Mouse (Mus musculus): ENCODE measurements around the gene Ing2. TPM values are rescaled to one million over a fixed set of nuclear protein-coding genes. Genes with fewer than 3 reads are reported as not detected.
A peak's percentile ranks its signal among the peaks of the same experiment; 100 is the strongest.

The Ing2 gene
- total RNA-seq, 2 experiments from 2014 or later = 14.6 to 30.6 TPM

DNA sequence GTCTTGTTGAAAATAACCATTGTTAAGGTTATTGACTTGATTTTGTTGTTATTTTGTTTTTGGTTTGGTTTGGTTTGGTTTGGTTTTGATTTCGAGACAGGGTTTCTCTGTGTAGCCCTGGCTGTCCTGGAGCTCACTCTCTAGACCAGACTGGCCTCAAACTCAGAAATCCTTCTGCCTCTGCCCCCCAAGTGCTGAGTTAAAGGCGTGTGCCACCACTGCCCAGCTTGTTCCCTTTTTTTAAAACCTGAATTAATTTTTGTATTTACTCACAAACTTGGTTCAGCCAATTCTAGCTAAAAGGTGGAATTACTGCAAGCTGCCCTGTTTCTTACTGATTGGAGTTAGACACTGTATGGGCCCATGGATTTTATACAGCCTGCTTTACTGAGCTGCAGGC is 1.3 kb upstream of the Ing2 start:
- ATAC-seq (replicated peaks; ENCODE audit: low FRiP score, low TSS enrichment, poor library complexity, severe bottlenecking) = no peak

DNA sequence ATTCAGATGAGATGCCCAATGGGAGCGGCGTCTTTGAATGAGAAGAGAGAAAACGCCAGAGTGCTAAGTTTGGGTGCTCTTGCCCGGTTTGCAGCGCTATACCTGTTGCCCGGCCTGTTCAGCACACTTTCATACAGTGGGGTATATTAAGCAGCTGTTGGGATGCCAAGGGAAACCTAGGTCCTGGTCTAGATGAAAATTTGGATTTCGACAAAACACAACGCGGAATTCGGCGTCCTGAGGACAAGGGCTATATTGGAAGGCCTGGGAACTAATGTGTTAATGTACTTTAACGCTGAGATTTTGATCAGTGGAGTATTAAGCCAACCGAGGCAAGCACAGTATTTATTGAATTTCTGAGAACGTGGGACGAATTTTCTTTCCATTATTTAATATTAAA is 868 bp upstream of the Ing2 start:
- no peak for ATAC-seq (replicated peaks; ENCODE audit: low FRiP score, low TSS enrichment, poor library complexity, severe bottlenecking)

DNA sequence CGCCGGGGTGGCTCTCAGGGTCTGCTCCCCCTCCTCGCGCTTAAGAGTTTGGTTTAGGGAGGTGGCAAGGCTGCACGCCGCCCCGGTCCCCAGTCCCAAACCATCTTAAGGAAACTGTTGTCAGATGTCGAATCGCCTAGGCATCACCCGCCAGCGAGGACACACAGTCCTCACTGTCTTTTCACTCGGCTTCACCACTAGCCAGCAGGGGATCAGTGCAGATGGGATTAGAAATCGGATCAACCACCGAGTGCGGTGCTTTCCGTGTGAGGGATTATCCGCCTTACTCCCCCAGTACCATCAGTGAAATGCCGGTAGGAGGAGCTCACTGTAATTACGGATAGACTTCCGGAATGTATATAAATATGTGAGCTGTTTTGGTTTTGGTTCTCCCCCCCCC is 430 bp upstream of the Ing2 start:
- peak; percentile 32 for ATAC-seq (replicated peaks; ENCODE audit: low FRiP score, low TSS enrichment, poor library complexity, severe bottlenecking)

DNA sequence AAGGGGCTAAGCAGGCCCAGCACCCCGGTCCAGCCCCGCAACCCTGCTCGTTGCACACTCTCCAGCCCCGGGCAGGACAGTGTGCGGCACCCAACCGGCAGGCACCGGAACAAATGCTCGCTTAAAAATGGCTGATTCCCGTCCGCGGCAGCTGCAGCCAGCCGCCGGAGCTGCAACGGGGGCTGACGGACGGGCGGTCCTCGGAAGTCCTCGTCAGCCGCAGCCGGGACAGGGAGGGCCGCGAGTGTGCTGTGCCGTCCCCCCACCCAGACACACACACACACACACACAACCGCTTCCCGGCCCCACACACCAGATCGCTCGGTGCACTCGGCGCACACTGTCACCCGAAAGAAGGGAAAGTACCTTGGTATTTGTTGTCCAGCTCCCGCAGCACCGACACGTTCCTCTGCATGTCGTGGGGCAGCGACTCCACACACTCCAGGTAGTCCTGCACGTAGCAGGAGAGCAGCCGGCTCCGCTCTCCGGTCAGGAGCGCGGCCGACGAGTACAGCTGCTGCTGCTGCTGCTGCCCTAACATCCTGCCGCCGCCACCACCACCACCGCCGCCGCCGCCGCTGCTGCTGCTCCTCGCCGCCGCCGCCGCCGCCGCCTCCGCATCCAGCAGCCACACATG is 1.1 kb downstream of the Ing2 start:
- 0 out of 2 replicates have a peak, but pooled peaks have one; percentile 2 for ATAC-seq (replicated peaks; ENCODE audit: low FRiP score, low TSS enrichment, poor library complexity, severe bottlenecking)

DNA sequence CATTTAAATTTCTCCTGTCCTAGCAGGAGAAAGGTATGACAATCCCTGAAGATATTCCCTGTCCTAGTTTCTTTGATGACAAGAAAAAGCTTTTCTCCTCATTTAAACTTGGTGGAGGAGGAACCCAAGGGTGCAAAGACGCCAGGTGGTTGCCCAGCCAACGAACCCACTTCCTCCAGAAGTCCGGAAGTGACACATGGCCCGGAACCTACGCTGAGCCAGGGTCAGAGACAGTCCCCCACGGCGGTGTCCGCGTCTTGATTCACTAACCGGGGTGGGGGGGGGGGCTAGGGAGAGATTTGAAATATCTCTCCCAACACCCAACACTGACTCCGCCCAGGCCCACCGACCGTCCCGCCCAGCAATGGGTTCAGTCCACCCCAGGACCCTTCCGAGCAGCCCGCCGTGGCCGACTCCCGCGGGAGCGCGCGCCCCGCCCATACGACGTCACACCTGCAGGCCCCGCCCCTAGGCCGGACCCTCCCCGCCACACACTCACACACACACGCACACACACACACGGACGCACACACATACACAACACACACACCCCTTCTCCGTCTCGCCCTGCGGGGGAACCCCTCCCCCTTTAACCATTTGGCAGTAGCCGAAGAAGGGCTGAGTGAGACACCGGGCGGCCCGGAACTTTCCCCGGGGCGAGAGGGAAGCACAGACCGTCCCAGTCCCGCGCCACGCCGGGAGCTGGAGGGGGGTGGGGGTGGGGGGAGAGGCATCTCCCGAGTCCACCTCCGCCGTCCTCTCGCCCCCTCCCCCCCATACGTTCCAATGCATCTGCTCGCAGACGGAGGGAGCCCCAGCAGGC is 1.8 kb downstream of the Ing2 start:
- ATAC-seq (replicated peaks; ENCODE audit: low FRiP score, low TSS enrichment, poor library complexity, severe bottlenecking) = peak; percentile 62

DNA sequence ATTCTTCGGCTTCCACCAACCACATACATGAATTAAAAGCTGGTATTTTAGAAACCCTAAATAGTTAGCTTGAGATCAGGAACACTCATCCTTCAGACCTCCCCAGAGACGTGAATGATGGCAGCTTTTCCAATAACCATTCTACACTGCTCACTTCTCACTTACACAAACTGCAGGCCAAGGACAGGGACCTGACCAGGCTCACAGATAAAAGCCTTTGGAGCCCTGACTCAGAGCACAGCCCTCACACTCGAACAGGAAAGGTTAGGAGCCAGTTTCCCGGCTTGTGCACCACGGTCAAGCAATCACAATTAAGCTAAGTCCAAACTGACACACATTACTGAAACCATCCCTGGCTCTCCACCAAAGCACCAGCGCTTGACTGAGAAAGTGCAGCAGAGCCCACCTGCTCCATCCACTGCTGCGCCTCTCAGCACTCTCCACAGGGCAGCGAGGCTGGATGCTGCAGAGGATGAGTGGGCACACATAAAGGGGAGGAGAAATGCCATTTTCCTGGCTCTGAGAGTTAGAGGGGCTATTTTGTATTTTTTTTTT is 11.0 kb downstream of the Ing2 start:
- ATAC-seq (replicated peaks; ENCODE audit: low FRiP score, low TSS enrichment, poor library complexity, severe bottlenecking) = no peak

DNA sequence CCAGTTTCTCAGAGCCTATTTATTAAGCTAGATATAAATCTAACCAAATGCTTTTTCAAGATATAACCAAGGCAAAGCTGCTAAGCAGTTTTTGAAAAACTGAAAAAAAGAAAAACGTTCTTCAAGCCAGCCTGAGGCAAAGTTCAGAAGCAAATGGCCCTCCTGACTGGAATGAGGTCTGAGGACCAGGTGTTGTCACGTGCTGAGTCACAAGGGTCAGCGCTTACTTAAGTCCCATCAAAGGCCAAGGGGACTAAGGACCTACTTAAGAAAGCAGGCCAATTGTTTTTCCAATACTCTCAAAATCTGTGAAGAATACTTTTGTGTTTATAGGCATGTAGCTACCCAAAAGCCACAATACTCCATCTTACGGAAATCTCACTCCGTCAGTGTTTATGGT is 12.2 kb downstream of the Ing2 start:
- no peak for ATAC-seq (replicated peaks; ENCODE audit: low FRiP score, low TSS enrichment, poor library complexity, severe bottlenecking)

DNA sequence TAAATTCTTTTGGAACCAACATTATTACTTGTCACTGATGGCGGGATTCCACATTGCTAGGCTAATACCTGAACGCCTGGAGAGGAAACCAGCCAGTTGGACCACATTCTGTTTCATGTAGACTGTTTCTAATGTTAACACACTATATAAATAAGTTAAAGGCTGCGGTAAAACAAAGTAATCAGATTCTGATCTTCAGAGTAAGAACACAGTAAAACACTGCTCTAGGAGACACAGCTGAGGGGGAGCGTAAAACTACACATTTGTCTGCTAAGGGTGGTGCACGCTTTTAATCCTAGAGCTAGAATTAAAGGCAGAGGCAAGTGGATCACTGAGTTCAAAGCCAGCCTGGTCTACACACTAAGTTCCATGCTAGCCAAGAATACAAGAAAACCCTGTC is 12.6 kb downstream of the Ing2 start:
- no peak for ATAC-seq (replicated peaks; ENCODE audit: low FRiP score, low TSS enrichment, poor library complexity, severe bottlenecking)

DNA sequence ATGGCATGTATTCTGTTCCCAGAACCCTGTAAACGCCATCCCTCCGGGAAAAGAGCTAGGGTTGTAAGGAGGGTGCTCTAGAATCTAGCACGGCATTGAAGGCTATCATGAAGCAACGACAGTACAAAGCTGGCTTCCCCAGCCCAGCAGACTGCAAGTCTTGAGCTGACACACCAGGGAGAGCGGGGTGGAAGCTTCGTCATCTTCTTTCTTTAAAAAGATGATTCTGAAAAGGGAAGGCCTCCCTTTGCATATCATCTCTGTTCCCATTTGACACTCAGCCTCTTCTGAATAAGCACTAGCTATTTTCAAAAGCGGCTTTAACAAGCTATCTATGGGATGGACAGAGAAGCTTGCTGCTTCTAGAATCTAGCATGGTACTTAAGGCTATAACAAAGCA is 15.0 kb downstream of the Ing2 start:
- ATAC-seq (replicated peaks; ENCODE audit: low FRiP score, low TSS enrichment, poor library complexity, severe bottlenecking) = no peak

DNA sequence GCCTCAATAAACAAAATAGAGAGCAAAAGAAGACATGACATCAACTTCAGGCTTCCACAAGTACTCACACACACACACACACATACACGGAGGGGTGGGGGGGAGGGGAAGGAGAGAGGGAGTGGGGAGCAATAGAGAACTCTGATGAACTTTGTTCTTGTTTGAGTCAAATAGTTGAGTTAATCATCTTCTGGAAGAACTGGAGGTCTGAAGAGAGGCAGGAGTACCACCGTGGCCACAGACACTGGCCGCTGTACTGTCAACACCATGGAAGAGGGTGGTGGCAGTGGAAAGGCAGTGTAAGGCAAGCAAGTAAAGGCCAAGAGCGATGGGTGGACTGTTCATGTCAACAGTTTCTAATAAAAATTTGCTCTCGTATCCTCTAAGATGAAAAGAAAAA is 15.9 kb downstream of the Ing2 start:
- no peak for ATAC-seq (replicated peaks; ENCODE audit: low FRiP score, low TSS enrichment, poor library complexity, severe bottlenecking)

DNA sequence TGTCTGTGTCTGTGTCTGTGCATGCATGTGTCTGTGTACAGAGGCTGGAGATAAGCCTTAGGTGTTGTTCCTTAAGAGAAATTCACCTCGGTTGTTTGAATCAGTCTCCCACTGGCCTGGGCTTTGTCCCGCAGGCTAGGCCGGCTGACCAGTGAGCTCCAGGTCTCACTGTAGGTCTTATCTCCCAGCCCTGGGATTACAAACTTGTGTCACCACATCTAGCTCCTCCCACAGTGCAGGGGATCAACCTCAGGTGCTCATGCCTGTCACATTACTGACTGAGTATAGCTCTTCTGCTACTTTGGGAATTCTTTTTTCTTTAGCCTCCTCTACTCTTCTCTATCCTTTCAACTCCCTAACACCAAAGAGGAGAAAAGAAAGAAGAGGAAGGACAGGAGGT is 20.9 kb downstream of the Ing2 start:
- no peak for ATAC-seq (replicated peaks; ENCODE audit: low FRiP score, low TSS enrichment, poor library complexity, severe bottlenecking)

DNA sequence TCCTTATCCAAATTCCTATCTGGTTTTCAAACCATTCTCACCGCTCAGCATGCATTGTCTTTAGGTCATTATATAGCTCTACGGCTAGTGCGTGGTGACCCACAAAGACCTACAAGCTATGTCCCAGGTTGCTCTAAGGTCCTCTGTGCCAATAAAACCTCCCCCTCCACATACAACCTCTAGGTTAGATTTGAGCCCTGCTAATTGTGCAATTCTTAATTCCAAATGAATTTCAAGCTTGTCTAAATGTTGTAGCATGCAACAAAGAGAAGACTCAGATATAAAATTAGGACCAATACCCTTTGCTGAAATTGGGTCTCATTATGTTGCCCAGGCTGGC is 22.6 kb downstream of the Ing2 start:
- ATAC-seq (replicated peaks; ENCODE audit: low FRiP score, low TSS enrichment, poor library complexity, severe bottlenecking) = no peak

DNA sequence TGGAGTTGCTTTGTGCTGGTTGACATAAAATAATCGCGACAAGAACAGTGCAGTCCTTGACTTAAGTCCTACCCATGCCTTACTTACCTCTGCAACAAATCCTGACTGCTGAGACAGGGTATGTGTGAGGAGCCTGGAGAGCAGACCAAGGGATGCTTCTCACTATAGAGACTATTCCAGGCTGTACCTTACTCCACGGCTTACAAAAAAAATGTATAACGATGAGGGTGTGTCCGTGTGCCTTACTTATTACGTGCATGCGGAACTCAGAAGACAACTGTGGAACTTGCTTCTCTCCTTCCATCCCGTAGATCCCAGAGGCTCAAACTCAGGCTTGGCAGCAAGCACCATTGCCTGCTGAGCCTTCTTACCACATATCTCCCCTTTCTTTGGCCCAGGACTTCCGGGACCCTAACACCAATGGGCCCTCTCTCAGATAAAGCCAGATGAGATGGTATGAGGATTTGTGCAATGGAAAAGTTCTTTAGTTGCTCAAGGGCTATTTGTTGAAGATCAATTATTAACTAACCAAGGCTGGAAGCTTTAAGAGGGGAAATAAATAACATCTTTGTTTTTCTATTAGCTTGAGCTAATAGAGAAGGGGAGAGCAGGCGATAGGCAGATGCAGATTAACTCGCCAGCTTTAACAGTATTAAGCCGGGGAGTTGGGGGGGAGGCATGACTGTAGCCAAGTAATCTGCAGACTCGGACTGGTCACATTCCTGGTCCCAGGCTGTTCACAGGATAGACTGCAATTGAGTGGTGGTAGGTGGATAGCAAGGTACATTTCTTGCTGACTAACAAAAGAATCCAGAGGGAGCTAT is 23.2 kb downstream of the Ing2 start:
- no peak for ATAC-seq (replicated peaks; ENCODE audit: low FRiP score, low TSS enrichment, poor library complexity, severe bottlenecking)

DNA sequence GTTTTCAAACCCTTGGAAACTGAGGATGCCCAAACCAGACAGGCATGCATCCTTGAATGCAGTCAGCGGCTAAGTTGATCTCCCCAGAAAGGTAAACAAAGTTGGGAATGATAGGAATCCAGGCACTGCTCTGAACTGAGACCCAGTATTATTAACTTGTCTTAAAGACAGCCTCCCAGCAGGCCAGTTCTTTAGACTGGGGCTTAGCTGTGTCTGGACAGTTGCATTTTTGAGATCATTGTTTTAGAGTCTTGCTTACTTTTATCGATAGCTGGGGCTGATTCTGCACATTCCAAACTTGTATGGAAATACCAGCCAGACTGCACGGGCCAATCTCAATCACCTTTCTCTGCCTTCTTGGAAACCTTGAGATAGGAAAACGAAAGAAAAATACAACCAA is 24.5 kb downstream of the Ing2 start:
- no peak for ATAC-seq (replicated peaks; ENCODE audit: low FRiP score, low TSS enrichment, poor library complexity, severe bottlenecking)

DNA sequence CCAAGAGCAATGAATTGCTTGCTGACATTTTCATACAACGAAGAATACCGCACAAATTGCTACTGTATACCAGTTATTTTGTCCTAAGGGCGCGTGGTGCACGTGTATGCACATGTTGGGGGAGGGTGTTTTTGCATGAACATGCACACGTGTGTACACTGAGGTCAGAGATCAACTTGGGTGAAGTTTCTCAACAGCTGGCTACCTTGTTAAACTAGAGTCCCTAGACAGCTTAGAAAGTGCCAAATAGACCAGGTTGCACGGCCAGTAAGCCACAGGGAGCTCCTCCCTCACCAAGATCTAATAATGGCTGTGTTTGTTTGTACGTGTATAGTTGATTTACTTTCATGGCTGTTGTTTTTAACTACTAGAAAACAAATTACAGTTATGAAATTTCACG is 25.8 kb downstream of the Ing2 start:
- no peak for ATAC-seq (replicated peaks; ENCODE audit: low FRiP score, low TSS enrichment, poor library complexity, severe bottlenecking)

DNA sequence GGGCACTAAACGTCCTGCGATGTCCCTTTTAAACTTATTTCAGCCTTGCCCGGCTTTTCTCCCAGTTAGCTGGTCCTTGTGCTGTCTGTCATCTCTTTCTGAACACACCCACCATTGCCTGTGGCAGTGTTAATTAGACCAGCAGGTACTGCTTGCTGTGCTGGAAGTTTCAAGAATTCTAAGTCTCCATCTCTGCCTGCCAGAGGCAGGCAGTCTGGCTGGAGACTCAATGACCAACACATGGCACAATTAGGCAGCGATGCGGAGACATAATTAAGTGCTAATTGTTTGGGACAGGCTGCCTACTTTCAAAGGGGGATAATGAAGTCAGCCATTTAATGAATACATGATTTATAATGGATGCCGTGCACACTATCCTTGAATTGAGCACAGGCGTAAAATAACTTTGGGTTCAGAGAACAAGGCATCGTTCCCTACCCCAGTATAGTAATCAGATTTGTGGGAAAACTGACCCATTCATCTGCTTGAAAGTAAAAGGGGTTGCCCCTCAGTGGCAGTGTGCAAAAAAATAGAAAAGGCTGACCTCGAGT is 32.8 kb downstream of the Ing2 start:
- no peak for ATAC-seq (replicated peaks; ENCODE audit: low FRiP score, low TSS enrichment, poor library complexity, severe bottlenecking)

DNA sequence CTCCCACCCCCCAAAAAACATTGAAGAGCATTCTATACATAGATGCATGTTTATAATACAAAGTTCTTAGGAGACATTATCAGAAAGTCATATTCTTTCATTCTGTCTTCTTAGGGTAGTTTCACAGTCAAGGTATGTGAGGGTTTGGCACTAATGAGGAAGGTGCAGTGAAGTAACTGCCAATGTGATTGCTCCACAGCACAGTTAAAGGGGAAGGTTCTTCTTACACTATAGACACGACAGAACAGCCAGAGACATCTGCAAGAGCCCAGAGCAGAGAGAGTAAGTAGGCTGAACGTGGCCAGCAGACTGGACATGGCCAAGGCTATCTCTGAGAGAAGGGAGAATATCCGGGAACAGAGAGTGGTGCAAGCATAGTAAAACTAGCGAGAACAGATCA is 38.2 kb downstream of the Ing2 start:
- no peak for ATAC-seq (replicated peaks; ENCODE audit: low FRiP score, low TSS enrichment, poor library complexity, severe bottlenecking)

DNA sequence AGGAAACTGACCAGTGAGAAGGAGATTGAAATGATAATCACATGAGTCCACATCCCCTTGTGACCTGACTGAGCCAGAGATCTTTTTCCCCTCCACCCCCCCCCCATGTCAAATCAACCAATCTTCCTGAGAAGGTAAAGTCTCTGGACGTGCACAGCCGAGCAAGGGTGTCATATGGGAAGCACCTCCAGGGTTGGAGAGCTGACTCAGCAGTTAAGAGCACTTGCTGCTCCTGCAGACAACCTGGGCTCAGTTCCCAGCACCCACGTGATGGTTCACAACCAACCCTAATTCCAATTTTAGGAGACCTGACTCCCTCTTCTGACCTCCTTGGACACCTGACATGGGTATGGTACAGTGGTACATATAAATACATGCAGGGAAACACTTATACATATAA is 39.3 kb downstream of the Ing2 start:
- ATAC-seq (replicated peaks; ENCODE audit: low FRiP score, low TSS enrichment, poor library complexity, severe bottlenecking) = no peak

DNA sequence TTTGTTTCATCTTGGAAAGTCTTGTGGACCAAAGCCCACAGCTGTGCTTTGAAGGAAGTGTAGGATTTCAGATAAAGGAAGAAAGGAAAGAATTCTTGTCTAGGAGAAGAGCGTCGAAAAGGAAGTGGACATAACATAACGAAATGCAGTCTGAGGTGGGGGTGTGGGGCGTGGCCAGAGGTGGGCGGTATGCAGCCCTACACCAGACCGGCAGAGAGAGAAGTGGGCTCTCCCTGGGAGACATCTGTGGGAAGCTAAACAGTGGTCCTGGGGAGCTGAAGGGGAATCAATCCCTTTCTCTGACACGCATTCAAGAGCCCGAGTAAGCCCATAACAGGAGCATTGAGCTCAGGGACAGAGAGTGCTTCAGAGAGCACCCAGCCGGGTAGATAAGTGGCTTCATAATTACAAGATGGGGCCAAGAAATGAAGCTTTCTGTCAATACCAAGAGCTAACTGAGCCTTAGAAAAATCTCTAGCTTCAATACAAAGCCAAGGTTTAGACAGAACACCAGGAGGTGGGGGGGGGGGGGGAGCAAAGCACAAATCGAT is 40.5 kb downstream of the Ing2 start:
- no peak for ATAC-seq (replicated peaks; ENCODE audit: low FRiP score, low TSS enrichment, poor library complexity, severe bottlenecking)

DNA sequence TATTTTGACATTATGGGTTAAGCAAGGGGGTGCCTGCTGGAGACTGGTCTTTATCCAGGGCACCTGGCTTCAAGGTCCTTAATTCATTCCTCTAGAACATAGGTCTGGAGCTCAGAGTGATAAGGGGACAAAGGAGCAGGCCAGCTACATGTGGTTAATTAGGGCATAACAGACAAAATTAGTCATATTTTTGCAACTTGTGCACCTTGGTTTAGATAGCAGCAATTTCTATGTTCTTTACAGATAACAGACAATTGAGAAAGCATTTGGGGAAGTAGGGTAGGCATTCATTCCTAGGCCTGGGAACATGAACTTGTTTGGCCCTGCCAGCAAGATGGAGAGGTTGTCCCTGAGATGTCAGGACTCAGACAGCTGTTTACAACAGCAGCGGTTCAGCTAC is 54.2 kb downstream of the Ing2 start:
- ATAC-seq (replicated peaks; ENCODE audit: low FRiP score, low TSS enrichment, poor library complexity, severe bottlenecking) = no peak
